16 mouse cellular contexts compared by ENCODE assay signal in genomic region chr3:8006708-8007395, GRCm38 (mm10).
DNase-seq lines count a peak whose midpoint lies in the region; ATAC-seq and TF ChIP-seq lines count a peak whose summit lies in the region.
"Had no signal": no experiment of that assay in that cellular context is flagged by ENCODE, and none has a peak within 500 bp of the region (broad histone marks: within the 10 kb centered on the region; RNA-seq: fewer than 3 reads in every experiment).

No protein-coding gene starts in this region.

- H3K27me3 ChIP-seq in embryonic facial prominence, embryonic 11.5 days (ENCODE audit: control insufficient read depth, insufficient read depth, low read length) = no peaks in the 10 kb centered on the region
- H3K27me3 ChIP-seq: midbrain, embryonic 12.5 days; neural tube, embryonic 12.5 days had no signal

- in situ Hi-C loops in ES-E14 (cut with MboI; ENCODE audit: low sequenced_read_pairs in 2 of 2, unreplicated experiment in 2 of 2) = no loop called here

- H3K4me1 ChIP-seq in ES-E14 (ENCODE audit: control insufficient read depth in 2 of 2, insufficient read depth in 2 of 2, low read length in 2 of 2, poor library complexity in 1 of 2) = peaks cover 7 to 9% of the 10 kb centered on the region in 2 experiments
- no peaks in the 10 kb centered on the region for H3K4me1 ChIP-seq in embryonic facial prominence, embryonic 11.5 days (ENCODE audit: control insufficient read depth, insufficient read depth, low read length)
- H3K4me1 ChIP-seq: midbrain, embryonic 12.5 days; neural tube, embryonic 12.5 days had no signal

- no peak overlapping the region for H3K4me2 ChIP-seq in embryonic facial prominence, embryonic 11.5 days (ENCODE audit: low read depth, low read length)
- H3K4me2 ChIP-seq: midbrain, embryonic 12.5 days; neural tube, embryonic 12.5 days had no signal

- H3K4me3 ChIP-seq in ES-E14 (ENCODE audit: insufficient read depth in 1 of 2, low read depth in 1 of 2, low read length in 2 of 2, poor library complexity in 1 of 2, severe bottlenecking in 1 of 2) = peak overlapping the region; percentile 41 to 55
- H3K4me3 ChIP-seq in embryonic facial prominence, embryonic 11.5 days (ENCODE audit: low read depth, low read length) = no peak overlapping the region
- H3K4me3 ChIP-seq: heart, adult 2 months; midbrain, embryonic 12.5 days; neural tube, embryonic 12.5 days had no signal

- 59% methylated on average over 10 of the region's 10 CpGs for WGBS in embryonic facial prominence, embryonic 11.5 days
- 27% methylated on average over 10 of the region's 10 CpGs for WGBS in large intestine, adult 2 months

- DNase-seq in ES-E14 (ENCODE audit: low read depth, low spot score) = peak; percentile 77
- peak; percentile 21 for DNase-seq in embryonic facial prominence, embryonic 11.5 days (ENCODE audit: low spot score)
- peak; percentile 74 to 78 for DNase-seq in kidney, adult 8-10 months
- DNase-seq in large intestine, adult 2 months (ENCODE audit: low read depth, low spot score) = peak; percentile 52
- DNase-seq in layer of hippocampus, postnatal 10 days (ENCODE audit: low spot score in 2 of 2) = no peak
- no peak for DNase-seq in gastrocnemius, postnatal 25 days
- DNase-seq in spleen, postnatal 10 days (ENCODE audit: low spot score in 2 of 2) = no peak
- DNase-seq: adrenal gland, postnatal 14 days; heart, adult 2 months; heart, postnatal 10 days; lung, postnatal 36 days; thymus, adult 2 months had no signal

- no peaks in the 10 kb centered on the region for H3K9me3 ChIP-seq in ES-E14 (ENCODE audit: control insufficient read depth, insufficient read depth, low read depth, low read length)
- H3K9me3 ChIP-seq in embryonic facial prominence, embryonic 11.5 days (replicated peaks; ENCODE audit: control insufficient read depth, low read length) = no peaks in the 10 kb centered on the region
- H3K9me3 ChIP-seq: midbrain, embryonic 12.5 days; neural tube, embryonic 12.5 days had no signal

- ATAC-seq in embryonic facial prominence, embryonic 11.5 days (replicated peaks; ENCODE audit: insufficient number of reproducible peaks, low FRiP score, low TSS enrichment, low read depth) = peak; percentile 52
- no peak for ATAC-seq in monocyte, adult 5-6 weeks (replicated peaks; ENCODE audit: insufficient number of reproducible peaks, low FRiP score, low TSS enrichment, poor library complexity, severe bottlenecking)

- peak overlapping the region; percentile 66; the same call in 1 of the 2 replicates for H3K9ac ChIP-seq in ES-E14 (ENCODE audit: insufficient read depth, low read depth, low read length, poor library complexity, severe bottlenecking)
- no peak overlapping the region for H3K9ac ChIP-seq in embryonic facial prominence, embryonic 11.5 days (replicated peaks; ENCODE audit: low read length)
- H3K9ac ChIP-seq: liver, embryonic 14.5 days; midbrain, embryonic 12.5 days; neural tube, embryonic 12.5 days had no signal

- H3K27ac ChIP-seq in ES-E14 (ENCODE audit: insufficient read depth, low read depth, low read length, poor library complexity, severe bottlenecking) = peak overlapping the region; percentile 99
- H3K27ac ChIP-seq in embryonic facial prominence, embryonic 11.5 days (replicated peaks; ENCODE audit: low read depth, low read length) = no peak overlapping the region
- H3K27ac ChIP-seq: heart, adult 2 months; liver, embryonic 14.5 days; midbrain, embryonic 12.5 days; neural tube, embryonic 12.5 days had no signal

- H3K36me3 ChIP-seq in ES-E14 (ENCODE audit: control insufficient read depth, insufficient read depth, low read length, poor library complexity, severe bottlenecking) = no peaks in the 10 kb centered on the region
- H3K36me3 ChIP-seq in embryonic facial prominence, embryonic 11.5 days (replicated peaks; ENCODE audit: control insufficient read depth, insufficient read depth, low read depth, low read length) = no peaks in the 10 kb centered on the region
- H3K36me3 ChIP-seq: midbrain, embryonic 12.5 days; neural tube, embryonic 12.5 days had no signal

TF ChIP-seq in ES-E14, 5 proteins besides CTCF, POLR2A, EP300 and RAD21:
- no peak for TF ChIP-seq HCFC1 (IDR thresholded peaks at IDR 0.05; ENCODE audit: borderline replicate concordance, insufficient read depth, low read length)
- no peak for TF ChIP-seq ZNF384 (IDR thresholded peaks at IDR 0.05; ENCODE audit: low read depth, low read length)
- TF ChIP-seq CHD2 (IDR thresholded peaks at IDR 0.05; ENCODE audit: low read depth, low read length) = no peak
- no peak for TF ChIP-seq ZC3H11A (IDR thresholded peaks at IDR 0.05; ENCODE audit: borderline replicate concordance, low read depth, low read length)
- no peak for TF ChIP-seq MAFK (IDR thresholded peaks at IDR 0.05; ENCODE audit: insufficient read depth, low read depth, low read length)

Comparison
In these comparisons a context has a peak if more than half of its experiments do, and no peak if none do; other contexts are left out.
1. DNase-seq: peak in ES-E14 (single experiment), embryonic facial prominence, embryonic 11.5 days (single experiment), kidney, adult 8-10 months (2 of 2) and large intestine, adult 2 months (single experiment); none in layer of hippocampus, postnatal 10 days (0 of 2), gastrocnemius, postnatal 25 days (single experiment) and spleen, postnatal 10 days (0 of 2).